Mouse (Mus musculus) kidney, postnatal 10 days (tissue): ENCODE results near the gene Dennd1c.

ENCODE experiments used
- DNase-seq: peaks from one replicate; pipeline ENCODE4 v3.0.0; 2021; ENCODE audit warnings: mixed read lengths

Dennd1c gene

GRCm38 (mm10) chr17:57078336-57078735, at the start of gene Dennd1c:
TSS of gene Dennd1c (minus strand) at chr17:57078514.
- DNase-seq = no peak

GRCm38 (mm10) chr17:57125853-57126622, 47.7 kb upstream of the Dennd1c start:
- no peak for DNase-seq

- DNase-seq = no peak
Measured at GRCm38 (mm10) chr17:57124792-57125191, 46.5 kb upstream of the Dennd1c start.

- DNase-seq = no peak
Measured at GRCm38 (mm10) chr17:57123192-57124118, 45.1 kb upstream of the Dennd1c start.

GRCm38 (mm10) chr17:57121856-57122255, 43.5 kb upstream of the Dennd1c start:
- no peak for DNase-seq

GRCm38 (mm10) chr17:57118524-57119349, 40.4 kb upstream of the Dennd1c start:
- DNase-seq = peak; percentile 71

- no peak for DNase-seq
Measured at GRCm38 (mm10) chr17:57116801-57117200, 38.5 kb upstream of the Dennd1c start.

- no peak for DNase-seq
Measured at GRCm38 (mm10) chr17:57112768-57113474, 34.6 kb upstream of the Dennd1c start.

- no peak for DNase-seq
Measured at GRCm38 (mm10) chr17:57110005-57110404, 31.7 kb upstream of the Dennd1c start.

GRCm38 (mm10) chr17:57108666-57109171, 30.4 kb upstream of the Dennd1c start:
- no peak for DNase-seq

GRCm38 (mm10) chr17:57108040-57108665, 29.8 kb upstream of the Dennd1c start:
- no peak for DNase-seq

- no peak for DNase-seq
Measured at GRCm38 (mm10) chr17:57107064-57107463, 28.8 kb upstream of the Dennd1c start.

- DNase-seq = no peak
Measured at GRCm38 (mm10) chr17:57106035-57106368, 27.7 kb upstream of the Dennd1c start.

- peak; percentile 78 for DNase-seq
Measured at GRCm38 (mm10) chr17:57105181-57106034, 27.1 kb upstream of the Dennd1c start, which contains the start of gene Tnfsf9. TSS of gene Tnfsf9 (plus strand) at chr17:57105325.

GRCm38 (mm10) chr17:57104496-57104895, 26.2 kb upstream of the Dennd1c start:
- no peak for DNase-seq

- no peak for DNase-seq
Measured at GRCm38 (mm10) chr17:57102276-57102675, 24.0 kb upstream of the Dennd1c start.

GRCm38 (mm10) chr17:57099629-57100325, 21.5 kb upstream of the Dennd1c start:
- no peak for DNase-seq

- no peak for DNase-seq
Measured at GRCm38 (mm10) chr17:57098321-57098720, 20.0 kb upstream of the Dennd1c start.

GRCm38 (mm10) chr17:57096623-57096920, 18.3 kb upstream of the Dennd1c start:
- peak; percentile 92 for DNase-seq
